Mouse (Mus musculus) kidney, postnatal 0 days (tissue): ENCODE measurements at regions not wholly inside any gene's neighbourhood (a gene's known extent, or its start where the extent isn't known, plus 50 kb on each side); places are given as distances from the start of the nearest gene placed in this dataset.

Experiments used
- ATAC-seq: fragments of 200-750 bp; cut with Nextera tagmentation; replicated peaks from 2 replicates; pipeline ENCODE4 v1.8.0; 2017; ENCODE audit warnings: low read depth, moderate number of reproducible peaks, moderate TSS enrichment, moderate library complexity; ENCODE audit not compliant: low FRiP score
- DNase-seq: peaks from one replicate; pipeline ENCODE4 v3.0.0-alpha.2; 2016; ENCODE audit warnings: low spot score
- H3K27ac ChIP-seq: fragments of 300-500 bp; sonication (generic); 2 replicates; pipeline ENCODE4 v1.5.1; 2014; ENCODE audit warnings: mild to moderate bottlenecking
- H3K27me3 ChIP-seq: fragments of 300-500 bp; sonication (generic); 2 replicates; pipeline ENCODE4 v1.6.1; 2014; ENCODE audit warnings: low read length, mixed read lengths; ENCODE audit not compliant: insufficient read depth
- H3K36me3 ChIP-seq: fragments of 300-500 bp; sonication (generic); 2 replicates; pipeline ENCODE4 v1.6.1; 2014; ENCODE audit warnings: low read length, mixed read lengths; ENCODE audit not compliant: insufficient read depth
- H3K4me1 ChIP-seq: fragments of 300-500 bp; sonication (generic); replicated peaks from 2 replicates; pipeline ENCODE4 v1.6.1; 2014; ENCODE audit warnings: antibody characterized with exemption, low read length, mixed read lengths; ENCODE audit not compliant: insufficient read depth
- H3K4me2 ChIP-seq: fragments of 300-500 bp; sonication (generic); 2 replicates; pipeline ENCODE4 v1.6.1; 2014; ENCODE audit warnings: mild to moderate bottlenecking, low read length, moderate library complexity, mixed read lengths
- H3K4me3 ChIP-seq: fragments of 300-500 bp; sonication (generic); replicated peaks from 2 replicates; pipeline ENCODE4 v1.5.1; 2014; ENCODE audit warnings: low read depth, low read length
- H3K9ac ChIP-seq: fragments of 300-500 bp; sonication (generic); 2 replicates; pipeline ENCODE4 v1.6.1; 2014; ENCODE audit warnings: low read depth, low read length
- H3K9me3 ChIP-seq: fragments of 300-500 bp; sonication (generic); replicated peaks from 2 replicates; pipeline ENCODE4 v1.6.1; 2016; ENCODE audit warnings: low read length, inconsistent platforms, mixed read lengths
- CTCF ChIP-seq: IDR thresholded peaks from 2 replicates; pipeline ENCODE4 v1.5.1; 2016; ENCODE audit warnings: antibody characterized with exemption, low read depth, mild to moderate bottlenecking, moderate library complexity
- WGBS: fragments of 180-500 bp; shearing (Covaris S2); extraction: QIAGEN DNeasy Blood & Tissue Kit; methylation state at CpG from one replicate; pipeline ENCODE4 v1.1.7; 2014; 5-methylcytosine and 5-hydroxymethylcytosine counted together

- Histone ChIP-seq H3K27ac (no peak overlapping the region), H3K27me3 (no peaks in the 10 kb centered on the region), H3K4me3 (no peak overlapping the region), H3K9me3 (no peaks in the 10 kb centered on the region), H3K4me1 (no peaks in the 10 kb centered on the region), H3K4me2 (no peak overlapping the region), H3K36me3 (no peaks in the 10 kb centered on the region), H3K9ac (no peak overlapping the region)
- TF ChIP-seq CTCF, result no peak
- DNase-seq, result no peak
- WGBS, result 40% methylated on average over 17 of the region's 17 CpGs
- no peak for ATAC-seq
These were observed 70.9 kb upstream of the Gas2 start for GRCm38 (mm10) chr7:51790690-51791560.

GRCm38 (mm10) chr7:51791561-51791863 lies 70.3 kb upstream of the Gas2 start:
- DNase-seq, result no peak
- Histone ChIP-seq H3K9me3 (no peaks in the 10 kb centered on the region), H3K9ac (no peak overlapping the region), H3K27me3 (no peaks in the 10 kb centered on the region), H3K27ac (no peak overlapping the region), H3K4me2 (no peak overlapping the region), H3K4me1 (no peaks in the 10 kb centered on the region), H3K36me3 (no peaks in the 10 kb centered on the region), H3K4me3 (no peak overlapping the region)
- 77% methylated on average over 3 of the region's 3 CpGs for WGBS
- no peak for ATAC-seq
- TF ChIP-seq CTCF, result no peak
